Mouse (Mus musculus): ENCODE data around the gene Prrc2a.

Gene Prrc2a

GRCm38 (mm10) chr17:35102299-35102698 lies 62.4 kb downstream of the Prrc2a start:
- no peak for DNase-seq (ENCODE audit: low spot score)

DNA sequence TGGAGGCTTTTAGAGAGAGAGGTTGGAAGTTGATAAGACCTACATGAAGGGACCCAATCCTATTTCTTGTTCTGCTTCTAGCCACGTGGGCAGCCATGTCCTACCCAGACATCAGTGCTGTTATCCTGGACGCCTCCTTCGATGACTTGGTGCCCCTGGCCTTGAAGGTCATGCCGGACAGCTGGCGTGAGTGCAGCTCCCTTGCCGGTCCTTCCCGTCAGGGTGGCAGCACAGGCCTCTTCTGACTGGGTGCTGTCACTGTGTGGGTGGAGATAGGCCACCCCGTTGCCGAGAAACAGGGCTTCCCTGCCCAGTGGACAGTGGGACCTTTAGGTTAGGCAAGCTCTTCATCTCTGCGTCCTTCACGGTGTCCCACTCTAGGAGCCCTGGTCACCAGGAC lies 63.5 kb downstream of the Prrc2a start:
- no peak for DNase-seq (ENCODE audit: low spot score)

GRCm38 (mm10) chr17:35100196-35100765 lies 64.4 kb downstream of the Prrc2a start:
- no peak for DNase-seq (ENCODE audit: low spot score)

All from embryo, embryonic 10 days (tissue).